Mouse (Mus musculus) CH12.LX (cell line): Measurements from ENCODE around the gene Zc3h7a. TPM values are rescaled to one million over a fixed set of nuclear protein-coding genes. Genes with fewer than 3 reads are reported as not detected.
"Not testable (repeated sequence)": the region's sequence is repeated elsewhere in the genome, so short reads cannot be mapped to it uniquely, and the experiment has no call there.

ENCODE experiments used
- DNase-seq: peaks from one replicate; pipeline ENCODE4 v3.0.0-alpha.2; 2013; ENCODE audit errors: extremely low read depth
- H3K27ac ChIP-seq: 2 replicates; pipeline ENCODE4 v1.5.1; 2012; ENCODE audit warnings: low read depth, mild to moderate bottlenecking, control low read depth, moderate library complexity; ENCODE audit not compliant: insufficient read depth
- H3K27me3 ChIP-seq: replicated peaks from 2 replicates; pipeline ENCODE3; 2012; ENCODE audit warnings: inconsistent platforms
- H3K36me3 ChIP-seq, 2 experiments: replicated peaks in 1 of 2; 2 replicates each; pipeline versions ENCODE3 to v1.6.1; 2012; ENCODE audit warnings: inconsistent platforms in 1 of 2, low read length in 1 of 2, mild to moderate bottlenecking in 1 of 2, mixed read lengths in 1 of 2, moderate library complexity in 1 of 2; ENCODE audit not compliant: control insufficient read depth in 1 of 2, insufficient read depth in 1 of 2
- H3K4me1 ChIP-seq, 2 experiments: 2 replicates each; pipeline ENCODE4 v1.6.1; 2012; ENCODE audit warnings: inconsistent platforms in 1 of 2, moderate library complexity in 1 of 2; ENCODE audit not compliant: insufficient read depth in 2 of 2, control insufficient read depth in 1 of 2
- H3K4me2 ChIP-seq: 2 replicates; pipeline ENCODE4 v1.6.1; 2012; ENCODE audit warnings: low read depth, mild to moderate bottlenecking, control low read depth; ENCODE audit not compliant: poor library complexity, insufficient read depth, severe bottlenecking
- H3K4me3 ChIP-seq, 3 experiments: fragments of 150-350 bp in 1 of 3; sonication (generic) in 1 of 3; replicated peaks in 1 of 3; 2 replicates each; pipeline versions ENCODE3 to v1.5.1; 2011 to 2012; ENCODE audit warnings: low read depth in 2 of 3, low read length in 2 of 3, mild to moderate bottlenecking in 2 of 3, moderate library complexity in 2 of 3, control low read depth in 1 of 3, improper control_type of control experiment in 1 of 3, inconsistent platforms in 1 of 3, mixed read lengths in 1 of 3; ENCODE audit not compliant: poor library complexity in 1 of 3
- H3K79me2 ChIP-seq: replicated peaks from 2 replicates; pipeline ENCODE4 v1.6.1; 2012; ENCODE audit warnings: mild to moderate bottlenecking, moderate library complexity; ENCODE audit not compliant: control insufficient read depth, poor library complexity, insufficient read depth, severe bottlenecking; ENCODE audit errors: extremely low read depth
- H3K9ac ChIP-seq: 2 replicates; pipeline ENCODE4 v1.6.1; 2012; ENCODE audit warnings: low read depth, mild to moderate bottlenecking, control low read depth, moderate library complexity; ENCODE audit not compliant: insufficient read depth
- H3K9me3 ChIP-seq: replicated peaks from 2 replicates; pipeline ENCODE3; 2012; ENCODE audit warnings: low read length, inconsistent platforms, mixed read lengths
- CTCF ChIP-seq, 2 experiments: IDR thresholded peaks in 1 of 2; conservative IDR thresholded peaks in 1 of 2; 2 replicates each; pipeline ENCODE4 v1.5.1; 2011 to 2012; ENCODE audit warnings: low read depth in 2 of 2, low read length in 2 of 2, improper control_type of control experiment in 1 of 2, inconsistent platforms in 1 of 2, mild to moderate bottlenecking in 1 of 2, moderate library complexity in 1 of 2
- KAT2A ChIP-seq: IDR thresholded peaks from 2 replicates; pipeline ENCODE4 v1.6.1; 2012; ENCODE audit warnings: low read length, improper control_type of control experiment, inconsistent platforms; ENCODE audit not compliant: insufficient replicate concordance
- MAFK ChIP-seq: IDR thresholded peaks from 2 replicates; pipeline ENCODE4 v1.6.1; 2011; ENCODE audit warnings: low read length, improper control_type of control experiment; ENCODE audit not compliant: insufficient replicate concordance
- MAX ChIP-seq: IDR thresholded peaks from 2 replicates; pipeline ENCODE4 v1.6.1; 2011; ENCODE audit warnings: low read length, improper control_type of control experiment
- MYC ChIP-seq: IDR thresholded peaks from 2 replicates; pipeline ENCODE4 v1.6.1; 2011; ENCODE audit warnings: low read depth, mild to moderate bottlenecking, improper control_type of control experiment, low read length
- NRF1 ChIP-seq: IDR thresholded peaks from 2 replicates; pipeline ENCODE4 v1.6.1; 2014; ENCODE audit warnings: low read depth, mild to moderate bottlenecking, inconsistent platforms, low read length, improper control_type of control experiment, moderate library complexity
- RAD21 ChIP-seq: IDR thresholded peaks from 2 replicates; pipeline ENCODE4 v1.6.1; 2011; ENCODE audit warnings: low read depth, mild to moderate bottlenecking, low read length, improper control_type of control experiment, moderate library complexity
- SMC3 ChIP-seq: IDR thresholded peaks from 2 replicates; pipeline ENCODE4 v1.6.1; 2011; ENCODE audit warnings: low read depth, low read length, improper control_type of control experiment
- ZKSCAN1 ChIP-seq: IDR thresholded peaks from 2 replicates; pipeline ENCODE4 v1.6.1; 2012; ENCODE audit warnings: low read depth, inconsistent platforms, low read length, improper control_type of control experiment, borderline replicate concordance
- ZNF384 ChIP-seq: IDR thresholded peaks from 2 replicates; pipeline ENCODE4 v1.6.1; 2012; ENCODE audit warnings: low read depth, low read length, improper control_type of control experiment, inconsistent platforms
- dilution Hi-C: fragments of 300-500 bp; cut with MboI; formaldehyde crosslinking; loops from 2 replicates; pipeline ENCODE4 v1.14.3; 2020; ENCODE audit warnings: low sequenced_read_pairs; ENCODE audit not compliant: extremely low pct_unique_long_range_greater_than_20kb, extremely low pct_ligation_motif_present
- in situ Hi-C: fragments of 300-500 bp; cut with MboI; formaldehyde crosslinking; loops from 3 replicates; pipeline ENCODE4 v1.14.3; 2019; ENCODE audit warnings: low sequenced_read_pairs, low pct_ligation_motif_present, low pct_unique_long_range_greater_than_20kb, mixed read lengths
- polyA plus RNA-seq: library from polyadenylated mRNA; unstranded; fragments of >175 nt; gene quantifications from 2 replicates; pipeline ENCODE4 v1.2.1, GENCODE M21; 2012; ENCODE audit warnings: low read depth; ENCODE audit not compliant: insufficient read length
- total RNA-seq, 2 experiments: library from RNA; depleted of rRNA; stranded (reverse); fragments of 300-350 nt in 1 of 2; fragments of >200 nt in 1 of 2; gene quantifications; 2 replicates each; pipeline ENCODE4 v1.2.3; 2012 to 2014

Zc3h7a gene
- total and polyA plus RNA-seq, 3 experiments, result 78.6 to 177 (median 177) TPM

- H3K9me3 ChIP-seq, result peaks cover 7% of the 10 kb centered on the region
- no peak for TF ChIP-seq NRF1
- peak; percentile 22 for TF ChIP-seq RAD21
- TF ChIP-seq MAFK, result no peak
- TF ChIP-seq MAX, result no peak
- no peak for TF ChIP-seq ZKSCAN1
- TF ChIP-seq KAT2A, result no peak
- TF ChIP-seq CTCF (conservative IDR thresholded peaks at IDR 0.05 in 1 of 2, IDR thresholded peaks at IDR 0.05 in 1 of 2; ENCODE audit: low read depth in 2 of 2, low read length in 2 of 2), result peak in 1 of 2 experiments; percentile 46; a peak in 1 of 4 replicates
- TF ChIP-seq MYC, result no peak
- TF ChIP-seq SMC3, result no peak
- TF ChIP-seq ZNF384, result no peak
- no peaks in the 10 kb centered on the region for H3K4me1 ChIP-seq
- no peak overlapping the region for H3K4me2 ChIP-seq
- H3K36me3 ChIP-seq, result peaks cover 68 to 90% of the 10 kb centered on the region in 2 experiments
- dilution Hi-C loops (no loop called here), in situ Hi-C loops (no loop called here)
- H3K4me3 ChIP-seq, result no peak overlapping the region
- H3K27ac ChIP-seq, result no peak overlapping the region
- H3K79me2 ChIP-seq, result no peaks in the 10 kb centered on the region; the same call in 1 of the 2 replicates
- no peaks in the 10 kb centered on the region for H3K27me3 ChIP-seq
- H3K9ac ChIP-seq, result no peak overlapping the region
- DNase-seq, result no peak
These were observed 21.7 kb downstream of the Zc3h7a start for GRCm38 (mm10) chr16:11154500-11154899.

GRCm38 (mm10) chr16:11143706-11144483 lies 32.3 kb downstream of the Zc3h7a start:
- dilution Hi-C loops, H3K9me3 ChIP-seq, in situ Hi-C loops, H3K27ac ChIP-seq, H3K4me1 ChIP-seq, H3K27me3 ChIP-seq, H3K79me2 ChIP-seq, H3K4me3 ChIP-seq, DNase-seq, H3K9ac ChIP-seq, H3K4me2 ChIP-seq: not testable (repeated sequence)
- H3K36me3 ChIP-seq, result peaks cover 72 to 93% of the 10 kb centered on the region in 2 experiments
